Mouse (Mus musculus): Measurements from ENCODE around the gene Olfr1257.
"Not testable (repeated sequence)": the region's sequence is repeated elsewhere in the genome, so short reads cannot be mapped to it uniquely, and the experiment has no call there.

DNA sequence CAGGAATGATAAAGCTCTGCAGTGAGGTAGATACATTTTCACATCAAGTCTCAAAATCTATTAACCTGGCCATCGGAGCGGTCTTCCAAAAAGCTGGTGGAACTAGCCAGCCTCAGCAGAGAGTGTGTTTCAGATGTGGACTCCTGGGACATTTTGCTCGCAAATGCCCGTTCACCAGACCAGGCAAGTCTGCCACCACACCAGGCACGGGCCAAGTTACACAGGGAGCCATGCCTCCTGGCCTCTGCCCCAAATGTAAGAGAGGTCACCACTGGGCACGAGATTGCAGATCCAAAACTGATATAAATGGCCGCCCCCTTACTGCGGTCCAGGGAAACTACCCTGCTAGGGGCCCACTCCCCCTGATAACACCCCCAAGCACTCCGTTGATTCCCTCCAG lies 34.4 kb downstream of the Olfr1257 start:
- not testable (repeated sequence) for TF ChIP-seq CTCF (IDR thresholded peaks at IDR 0.05); POLR2A (IDR thresholded peaks at IDR 0.05; ENCODE audit: insufficient read depth, low read depth, low read length); EP300 (IDR thresholded peaks at IDR 0.05; ENCODE audit: insufficient read depth, low read depth, low read length)
